Mouse (Mus musculus) adrenal gland, postnatal 4 days (tissue): ENCODE measurements around the gene Gcsh. TPM values are rescaled to one million over a fixed set of nuclear protein-coding genes. Genes with fewer than 3 reads are reported as not detected.

Experiments used
- DNase-seq, 2 experiments: peaks; one replicate each; pipeline ENCODE4 v3.0.0; 2021 to 2022; ENCODE audit warnings: low spot score in 2 of 2, mixed read lengths in 2 of 2
- long read RNA-seq, 2 experiments: library from polyadenylated mRNA; stranded (forward); transcript quantifications; one replicate each; pipeline ENCODE4 v2.0.0; 2021
- total RNA-seq, 2 experiments: library from RNA; stranded (reverse); gene quantifications; 2 replicates each; pipeline ENCODE4 v1.2.3; 2021

Gcsh gene
- total RNA-seq, result 10 to 100 TPM; 93.6 to 96.6 TPM
- long read RNA-seq, experiment 1, transcript Gcsh-201 (5 exons, 1,443 nt), result major isoform, 111 of 123 reads
- long read RNA-seq, experiment 1, partial matches to known transcripts, result 4 of 123 reads
- long read RNA-seq, experiment 1, other reads (novel, unspliced or antisense), result 8 of 123 reads
- long read RNA-seq, experiment 2, transcript Gcsh-201 (5 exons, 1,443 nt), result major isoform, 114 of 130 reads
- long read RNA-seq, experiment 2, partial matches to known transcripts, result 10 of 130 reads
- long read RNA-seq, experiment 2, other reads (novel, unspliced or antisense), result 6 of 130 reads

DNA sequence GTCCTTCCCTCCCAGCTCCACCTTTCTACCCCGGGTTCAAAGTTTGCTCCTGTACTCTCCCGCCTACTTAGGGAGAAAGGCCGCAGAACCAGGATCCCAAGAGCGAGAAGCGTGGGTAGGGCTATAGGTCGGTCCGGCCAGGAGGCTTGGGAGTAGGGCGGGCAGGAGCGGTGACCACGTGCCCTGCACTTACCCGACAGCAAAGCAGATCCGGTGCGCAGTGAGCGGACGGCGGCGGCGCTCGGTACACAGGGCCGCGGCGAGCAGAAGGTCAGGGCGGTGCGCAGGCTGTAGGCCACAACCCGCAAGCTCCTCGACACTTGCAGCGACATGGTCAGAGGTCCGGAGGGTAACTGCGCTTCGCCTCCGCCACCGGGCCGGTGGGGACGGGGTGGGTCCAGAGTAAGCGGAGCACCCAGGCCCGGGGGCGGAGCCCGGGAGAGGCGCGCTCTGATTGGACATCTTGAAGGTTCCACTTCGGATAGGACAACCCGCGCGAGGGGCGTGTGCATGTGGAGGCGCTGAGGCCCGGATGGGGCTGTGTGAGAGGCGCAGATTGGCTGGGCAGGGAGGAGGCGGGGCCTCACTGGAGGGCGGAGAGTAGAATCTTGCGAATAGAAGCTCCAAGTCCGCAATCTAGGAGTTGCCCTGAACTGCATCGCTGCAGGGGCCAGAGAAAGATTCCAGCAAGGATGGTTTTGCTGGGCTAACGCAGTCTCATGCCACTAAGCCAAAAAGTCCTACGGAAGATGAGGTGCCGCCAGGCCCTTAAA, at the start of gene Gcsh:
Gene Gcsh, minus strand, starts transcription at position 443 of the 773 bp plus-strand sequence.
- DNase-seq, result peak; percentile 95 to 99

- no peak for DNase-seq
Observed at GRCm38 (mm10) chr8:117039843-117040242, 46.5 kb upstream of the Gcsh start.

- DNase-seq, result no peak
Observed at GRCm38 (mm10) chr8:117037374-117037935, 44.1 kb upstream of the Gcsh start.

DNA sequence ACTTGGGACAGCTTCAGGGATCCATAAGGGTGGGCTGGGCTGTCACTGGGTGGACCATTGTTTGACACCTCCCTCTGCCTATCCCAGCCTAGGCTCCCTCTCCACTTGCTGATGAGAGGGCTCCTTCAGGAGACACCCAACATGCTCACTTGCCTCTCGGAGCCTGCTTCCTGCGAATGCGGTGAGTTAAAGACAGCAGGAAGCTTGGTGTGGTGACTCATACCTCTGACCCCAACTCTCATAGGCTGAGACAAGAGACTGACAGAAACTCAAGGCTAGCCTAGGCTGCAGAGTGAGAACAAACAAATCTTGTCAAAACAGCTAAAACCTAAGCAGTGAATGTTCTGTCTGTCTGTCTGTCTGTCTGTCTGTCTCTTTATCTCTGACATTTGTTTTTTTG, 40.1 kb upstream of the Gcsh start:
- DNase-seq, result no peak

DNA sequence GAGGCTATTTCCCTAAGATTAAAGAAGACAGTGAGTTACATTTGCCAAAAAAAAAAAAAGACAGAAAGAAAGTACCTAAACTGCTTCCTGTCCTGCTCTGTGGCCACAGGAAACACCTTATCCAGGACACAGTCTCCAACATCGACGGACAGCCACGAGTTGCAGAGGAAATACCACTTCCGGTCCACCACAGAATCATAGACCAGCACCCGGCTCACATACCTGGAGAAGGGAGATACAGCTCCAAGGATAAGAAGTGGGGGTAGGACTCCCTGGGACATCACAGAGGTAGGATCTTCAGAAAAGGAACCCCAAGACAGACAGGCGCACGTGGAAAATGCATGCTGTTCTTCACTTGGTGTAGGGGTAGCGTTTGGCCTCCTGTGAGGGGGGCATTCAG, 39.3 kb upstream of the Gcsh start:
- no peak for DNase-seq

DNA sequence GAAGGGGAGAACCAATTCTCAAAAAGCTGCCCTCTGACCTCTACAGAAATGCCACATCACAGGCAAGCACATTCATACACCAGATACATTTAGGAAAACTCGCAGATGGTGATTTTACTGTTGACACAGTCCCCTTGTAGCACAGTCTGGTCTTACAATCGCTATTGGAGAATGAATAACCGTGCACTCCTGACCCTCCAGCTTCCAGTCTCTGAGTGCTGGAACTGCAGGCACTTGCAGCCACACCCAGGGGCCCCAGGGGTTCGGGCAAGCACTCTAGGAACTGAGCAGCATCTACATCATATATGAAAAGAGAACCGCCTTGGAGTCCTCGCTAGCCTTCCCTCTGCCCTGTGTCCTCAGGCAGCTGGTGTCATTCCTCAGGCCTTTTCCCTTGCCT, 38.1 kb upstream of the Gcsh start:
- DNase-seq, result no peak

GRCm38 (mm10) chr8:117028686-117029085, 35.3 kb upstream of the Gcsh start:
- DNase-seq, result no peak

DNA sequence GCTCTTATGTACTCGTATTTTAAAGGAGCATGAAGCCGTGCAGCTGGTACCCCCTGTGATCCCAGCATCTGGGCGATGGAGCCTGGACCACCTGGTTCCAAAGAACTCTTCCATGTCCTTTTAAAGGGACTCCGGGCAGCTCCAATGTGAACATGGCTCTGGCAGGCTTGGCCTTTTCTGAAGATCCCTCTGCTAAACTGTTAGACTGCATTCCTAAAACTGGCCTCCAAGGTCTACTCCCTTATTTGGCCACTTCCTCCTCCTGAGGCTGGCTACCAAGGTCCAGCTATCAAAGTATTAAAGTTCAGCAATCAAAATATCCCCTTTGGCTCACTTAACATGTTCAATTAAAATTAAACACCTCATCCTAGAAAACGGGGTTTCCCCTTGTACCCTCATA, 34.3 kb upstream of the Gcsh start:
- DNase-seq, result no peak

GRCm38 (mm10) chr8:117022297-117022993, 29.1 kb upstream of the Gcsh start:
- no peak for DNase-seq

DNA sequence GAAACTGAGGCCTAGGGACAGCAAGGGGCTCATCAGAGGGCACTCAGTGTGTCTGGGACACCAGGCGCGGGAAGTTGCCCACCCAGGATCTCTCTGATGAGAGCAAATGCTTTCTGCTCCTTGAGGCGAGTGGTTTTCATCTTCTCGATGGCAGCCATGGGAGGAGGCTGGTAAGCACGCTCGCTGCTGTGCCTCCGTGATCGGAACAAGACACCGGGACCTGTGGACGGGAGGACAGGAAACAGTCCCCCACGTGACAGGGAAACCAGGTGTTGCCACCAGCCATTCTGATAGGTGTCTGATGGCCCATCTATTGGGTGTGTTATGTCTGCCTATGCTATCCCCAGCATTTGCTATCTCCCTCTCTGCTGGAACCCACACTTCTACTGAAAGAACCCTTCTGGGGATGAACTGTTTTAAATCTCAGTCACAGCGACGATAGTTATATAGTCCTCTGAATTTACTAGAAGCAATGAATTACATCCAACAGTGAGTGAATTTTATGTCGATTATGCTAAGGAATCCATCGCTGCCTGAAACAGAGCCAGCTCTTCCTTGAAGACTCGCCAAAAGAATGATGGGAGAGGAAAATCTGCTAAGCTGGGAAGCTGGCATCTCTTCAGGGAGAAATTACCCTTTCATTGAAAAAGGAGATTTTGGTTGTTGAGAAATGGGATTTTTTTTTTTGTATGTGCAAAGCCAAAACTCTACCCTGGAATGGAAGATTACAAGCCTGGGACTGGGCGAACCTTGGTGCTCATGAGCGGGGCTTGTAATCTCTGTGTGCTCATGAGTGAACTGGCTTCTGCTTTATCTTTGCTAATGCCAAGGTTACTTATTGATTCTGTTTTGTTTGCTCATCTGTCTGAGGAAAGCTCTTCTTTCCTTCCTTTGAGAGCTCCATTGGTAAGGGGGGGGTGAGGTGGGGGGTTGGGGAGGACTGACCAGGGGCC, 26.3 kb upstream of the Gcsh start:
- DNase-seq, result no peak

DNA sequence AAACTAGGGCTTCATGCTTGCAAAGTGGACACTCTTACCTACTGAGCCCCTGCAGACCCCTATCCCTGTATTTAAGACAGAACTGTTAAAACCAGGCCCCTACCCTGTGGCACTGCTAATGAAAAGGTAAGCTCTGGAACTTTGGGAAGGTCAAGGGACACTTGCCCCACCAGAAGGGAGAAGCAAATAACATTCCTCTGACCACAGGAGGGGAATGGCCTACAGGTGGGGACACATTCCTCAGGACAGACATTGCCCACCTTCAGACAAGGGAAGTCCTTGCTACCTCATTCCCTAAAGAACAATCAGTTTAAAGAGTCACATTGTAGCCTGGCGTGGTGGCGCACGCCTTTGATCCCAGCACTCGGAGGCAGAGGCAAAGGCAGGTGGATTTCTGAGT, 24.6 kb upstream of the Gcsh start:
- no peak for DNase-seq

GRCm38 (mm10) chr8:117017006-117017405, 23.7 kb upstream of the Gcsh start:
- no peak for DNase-seq

- DNase-seq, result no peak
Observed at GRCm38 (mm10) chr8:117015670-117016069, 22.3 kb upstream of the Gcsh start.

GRCm38 (mm10) chr8:117011366-117011765, 18.0 kb upstream of the Gcsh start:
- no peak for DNase-seq

DNA sequence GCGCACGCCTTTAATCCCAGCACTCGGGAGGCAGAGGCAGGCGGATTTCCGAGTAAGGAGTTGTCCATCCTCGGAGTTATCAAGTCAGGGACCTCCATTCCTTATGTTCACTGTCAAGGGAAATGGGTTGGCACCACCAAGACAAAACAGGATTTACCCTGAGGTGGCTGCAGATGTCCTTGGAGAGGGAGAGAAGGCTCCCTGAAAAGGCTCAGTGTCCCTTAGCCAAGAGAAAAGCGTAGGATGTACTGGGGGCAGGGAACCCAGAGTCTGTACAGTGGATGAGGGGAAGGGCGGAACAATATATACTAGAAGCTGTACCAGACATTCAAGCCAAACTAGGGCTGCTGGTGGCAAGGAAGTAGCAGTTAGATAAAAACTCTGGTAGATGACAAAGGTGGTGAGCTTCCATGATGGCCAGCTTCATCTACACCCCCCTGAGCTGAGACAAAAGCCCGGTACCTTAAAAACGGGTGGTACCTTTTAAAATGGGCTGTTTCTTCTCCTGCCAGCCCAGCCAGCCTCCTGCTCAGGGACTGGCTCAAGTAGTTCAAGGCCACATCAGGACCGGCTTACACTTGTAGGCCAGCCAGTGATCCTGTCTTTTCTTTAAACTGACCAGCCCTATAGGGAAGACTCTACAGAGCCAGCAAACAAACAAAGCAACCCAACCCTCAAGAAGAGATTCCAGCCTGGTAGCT, 829 bp upstream of the Gcsh start:
- DNase-seq, result no peak

GRCm38 (mm10) chr8:116992176-116992971, 963 bp downstream of the Gcsh start:
- DNase-seq, result no peak

DNA sequence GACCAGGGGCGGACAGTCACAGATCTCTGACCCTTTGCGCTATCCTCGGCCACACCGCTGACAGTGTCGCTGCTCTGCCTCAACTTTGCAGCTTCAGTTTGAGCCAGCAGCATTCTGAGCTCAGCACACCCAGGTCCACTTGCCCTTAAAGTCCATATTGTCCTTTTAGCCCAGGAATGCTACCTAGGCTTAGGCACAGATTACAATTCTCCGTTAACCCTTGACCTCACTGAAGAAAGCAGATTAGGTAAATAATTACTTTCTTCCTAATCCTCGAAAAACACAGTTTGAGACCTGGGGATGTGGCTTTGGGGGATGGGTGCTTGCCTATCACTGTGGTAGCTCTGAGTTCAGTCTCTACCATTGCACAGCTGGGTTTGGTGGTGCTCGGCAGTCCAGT, 2.1 kb downstream of the Gcsh start:
- DNase-seq, result no peak

- DNase-seq, result no peak
Observed at GRCm38 (mm10) chr8:116989842-116990241, 3.5 kb downstream of the Gcsh start.

GRCm38 (mm10) chr8:116980117-116980516, 13.2 kb downstream of the Gcsh start:
- DNase-seq, result peak in 1 of 2 experiments; percentile 45
